Comparison of ENCODE assay signal across 19 mouse cellular contexts in genomic region chr5:31816082-31816481, GRCm38 (mm10).
DNase-seq lines count a peak whose midpoint lies in the region; TF ChIP-seq lines count a peak whose summit lies in the region.
"Had no signal": no experiment of that assay in that cellular context is flagged by ENCODE, and none has a peak within 500 bp of the region (broad histone marks: within the 10 kb centered on the region; RNA-seq: fewer than 3 reads in every experiment).

No protein-coding gene starts in this region.

- no peaks in the 10 kb centered on the region for H3K36me3 ChIP-seq in testis, adult 2 months (ENCODE audit: control insufficient read depth, insufficient read depth, low read length)
- H3K36me3 ChIP-seq: embryonic facial prominence, embryonic 13.5 days; embryonic facial prominence, embryonic 15.5 days; forebrain, embryonic 10.5 days; forebrain, embryonic 12.5 days had no signal

- H3K27me3 ChIP-seq in testis, adult 2 months (ENCODE audit: control insufficient read depth, insufficient read depth, low read length): no peaks in the 10 kb centered on the region
- H3K27me3 ChIP-seq: embryonic facial prominence, embryonic 13.5 days; embryonic facial prominence, embryonic 15.5 days; forebrain, embryonic 12.5 days; Patski had no signal

- no peaks in the 10 kb centered on the region for H3K4me1 ChIP-seq in testis, adult 2 months (ENCODE audit: control insufficient read depth, insufficient read depth, low read length)

- no peak for TF ChIP-seq POLR2A in testis, adult 2 months (IDR thresholded peaks at IDR 0.05; ENCODE audit: control insufficient read depth, low read depth, low read length)

- DNase-seq in kidney, adult 9 months: peak; percentile 42
- no peak for DNase-seq in kidney, postnatal 4 days
- DNase-seq in testis, postnatal 10 days (ENCODE audit: low spot score): no peak
- no peak for DNase-seq in cerebellum, postnatal 10 days
- DNase-seq: adrenal gland, adult 8-10 months; adrenal gland, postnatal 14 days; cerebellum, adult 11-12 months; cerebellum, adult 2 months; cerebellum, adult 9-10 months; cerebellum, postnatal 14 days; cerebellum, postnatal 36 days; embryo, embryonic 11 days had no signal

- no peak overlapping the region for H3K27ac ChIP-seq in testis, adult 2 months (ENCODE audit: control insufficient read depth, insufficient read depth, low read depth, low read length)
- H3K27ac ChIP-seq: embryonic facial prominence, embryonic 13.5 days; embryonic facial prominence, embryonic 15.5 days; forebrain, embryonic 10.5 days; forebrain, embryonic 12.5 days had no signal

- no peak for TF ChIP-seq CTCF in testis, adult 2 months (IDR thresholded peaks at IDR 0.05; ENCODE audit: control insufficient read depth, insufficient read depth, insufficient replicate concordance, low read depth, low read length)

- peak overlapping the region; percentile 40; the same call in 1 of the 2 replicates for H3K4me3 ChIP-seq in testis, adult 2 months (ENCODE audit: control insufficient read depth, low read depth, low read length)
- H3K4me3 ChIP-seq: embryonic facial prominence, embryonic 13.5 days; embryonic facial prominence, embryonic 15.5 days; erythroblast, embryonic 14.5 days; forebrain, embryonic 10.5 days; forebrain, embryonic 12.5 days had no signal
